Mouse (Mus musculus) thymus, adult 2 months (tissue): ENCODE results near the gene Crym. TPM values are rescaled to one million over a fixed set of nuclear protein-coding genes. Genes with fewer than 3 reads are reported as not detected.

Source experiments
- DNase-seq: peaks from one replicate; pipeline ENCODE4 v3.0.0; 2021
- H3K27ac ChIP-seq: fragments of 200-500 bp; 2 replicates; pipeline ENCODE4 v1.5.1; 2012; ENCODE audit warnings: low read length, control low read depth; ENCODE audit not compliant: control insufficient read depth, insufficient read depth
- H3K27me3 ChIP-seq: fragments of 200-500 bp; 2 replicates; pipeline ENCODE4 v1.6.1; 2012; ENCODE audit warnings: mild to moderate bottlenecking, low read length, moderate library complexity, mixed read lengths; ENCODE audit not compliant: control insufficient read depth, insufficient read depth
- H3K36me3 ChIP-seq: fragments of 200-500 bp; 2 replicates; pipeline ENCODE4 v1.6.1; 2012; ENCODE audit warnings: mild to moderate bottlenecking, low read length, moderate library complexity; ENCODE audit not compliant: control insufficient read depth, insufficient read depth
- H3K4me1 ChIP-seq: fragments of 200-500 bp; replicated peaks from 2 replicates; pipeline ENCODE4 v1.6.1; 2012; ENCODE audit warnings: low read length; ENCODE audit not compliant: control insufficient read depth, insufficient read depth
- H3K4me3 ChIP-seq: fragments of 200-500 bp; 2 replicates; pipeline ENCODE4 v1.5.1; 2012; ENCODE audit warnings: mild to moderate bottlenecking, low read length, control low read depth, moderate library complexity; ENCODE audit not compliant: control insufficient read depth, insufficient read depth
- CTCF ChIP-seq: fragments of 200-500 bp; IDR thresholded peaks from 2 replicates; pipeline ENCODE4 v1.5.1; 2012; ENCODE audit warnings: mild to moderate bottlenecking, control low read depth, low read length, moderate library complexity, borderline replicate concordance; ENCODE audit not compliant: control insufficient read depth, poor library complexity, insufficient read depth; ENCODE audit errors: extremely low read depth
- POLR2A ChIP-seq: fragments of 200-500 bp; IDR thresholded peaks from 2 replicates; pipeline ENCODE4 v1.6.1; 2012; ENCODE audit warnings: mild to moderate bottlenecking, low read length, control low read depth, moderate library complexity; ENCODE audit not compliant: control insufficient read depth, poor library complexity, insufficient read depth; ENCODE audit errors: extremely low read depth
- whole genome bisulfite sequencing: fragments of 180-500 bp; shearing (Covaris S2); methylation state at CpG from one replicate; pipeline ENCODE4 v1.1.7; 2018; 5-methylcytosine and 5-hydroxymethylcytosine counted together
- polyA plus RNA-seq: library from polyadenylated mRNA; depleted of rRNA; stranded (reverse); fragments of >200 nt; gene quantifications from 2 replicates; pipeline ENCODE4 v1.2.3, GENCODE M21; 2012; rRNA removed

Gene Crym
- 0.88 and 1.2 TPM in 2 replicates for polyA plus RNA-seq

DNA sequence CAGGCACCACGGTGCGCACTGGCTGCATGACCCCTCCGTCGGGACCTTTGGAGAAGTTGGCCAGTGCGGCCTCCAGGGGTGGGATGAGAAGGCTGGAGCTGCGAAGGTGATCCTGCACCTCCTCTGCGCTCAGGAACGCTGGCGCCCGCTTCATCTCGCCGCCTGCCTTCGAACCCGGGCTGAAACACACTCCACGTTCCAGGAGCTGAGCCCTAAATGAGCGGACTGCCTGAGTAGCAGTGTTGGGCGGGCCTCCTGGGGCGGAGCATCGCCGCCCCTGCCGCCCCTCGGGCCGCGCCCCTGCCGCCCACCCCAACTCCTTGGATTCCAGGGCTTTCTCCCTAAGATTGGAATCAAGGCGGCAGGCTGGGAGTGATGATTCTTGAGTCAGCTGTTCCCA lies at the start of gene Crym:
TSS of gene Crym (minus strand) at position 341 of the 400 bp plus-strand sequence.
- H3K36me3 ChIP-seq: no peaks in the 10 kb centered on the region
- no peaks in the 10 kb centered on the region; the same call in 1 of the 2 replicates for H3K27me3 ChIP-seq
- no peak within 1 kb of the TSS for H3K4me3 ChIP-seq
- no peak within 1 kb of the TSS for H3K27ac ChIP-seq
- H3K4me1 ChIP-seq: no peaks in the 10 kb centered on the region
- no peak for DNase-seq
- no peak for TF ChIP-seq CTCF
- no peak for TF ChIP-seq POLR2A
- 20% methylated on average over 26 of the region's 26 CpGs for WGBS

DNA sequence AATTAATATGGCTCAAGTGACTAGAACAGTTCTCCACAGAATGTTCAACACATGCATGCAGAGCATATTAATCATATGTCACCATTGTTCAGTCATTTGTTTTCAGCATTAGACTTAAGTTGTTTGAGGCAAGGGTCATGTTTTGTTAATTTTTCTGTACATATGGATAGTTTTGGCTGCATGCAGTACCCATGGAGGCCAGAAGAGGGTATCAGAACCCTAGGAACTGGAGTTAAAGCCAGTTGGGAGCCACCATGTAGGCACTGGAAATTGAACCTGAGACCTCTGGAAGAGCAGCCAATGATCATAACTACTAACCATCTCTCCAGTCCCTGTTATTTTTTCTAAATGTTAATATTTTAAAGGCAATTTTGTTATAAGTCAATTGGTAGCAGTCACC lies 39.2 kb upstream of the Crym start:
- Histone ChIP-seq H3K27me3 (no peaks in the 10 kb centered on the region), H3K4me1 (no peaks in the 10 kb centered on the region), H3K27ac (no peak overlapping the region), H3K4me3 (no peak overlapping the region), H3K36me3 (no peaks in the 10 kb centered on the region)
- no peak for TF ChIP-seq CTCF
- TF ChIP-seq POLR2A: no peak
- no peak for DNase-seq

- H3K4me3 ChIP-seq: no peak overlapping the region
- DNase-seq: no peak
- no peaks in the 10 kb centered on the region for H3K4me1 ChIP-seq
- no peaks in the 10 kb centered on the region for H3K27me3 ChIP-seq
- TF ChIP-seq CTCF: no peak
- TF ChIP-seq POLR2A: no peak
- no peak overlapping the region for H3K27ac ChIP-seq
- H3K36me3 ChIP-seq: no peaks in the 10 kb centered on the region
Observed at GRCm38 (mm10) chr7:120228541-120228940, 26.6 kb upstream of the Crym start.

DNA sequence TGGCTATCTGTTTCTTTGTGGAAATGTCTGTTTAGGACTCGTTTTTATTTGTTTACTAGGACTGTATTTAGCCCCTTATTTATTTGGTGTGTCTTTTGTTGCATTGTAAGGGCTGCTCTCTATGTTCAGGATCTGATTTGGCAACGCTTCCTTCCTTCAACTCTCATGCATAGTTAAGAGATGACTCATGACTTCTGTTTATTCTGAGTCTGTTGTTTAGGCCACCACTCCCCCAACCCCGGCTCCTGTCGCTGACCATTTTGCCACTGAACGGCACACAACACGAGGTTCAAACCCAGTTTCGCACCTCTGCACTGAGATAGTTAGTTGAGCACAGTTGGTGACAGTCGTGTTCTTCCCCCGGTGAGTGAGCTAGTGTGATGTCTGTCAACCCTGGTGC lies 4.1 kb upstream of the Crym start:
- no peak overlapping the region for H3K27ac ChIP-seq
- TF ChIP-seq CTCF: no peak
- no peak for TF ChIP-seq POLR2A
- DNase-seq: no peak
- H3K4me1 ChIP-seq: no peaks in the 10 kb centered on the region
- H3K27me3 ChIP-seq: no peaks in the 10 kb centered on the region; the same call in 1 of the 2 replicates
- H3K36me3 ChIP-seq: no peaks in the 10 kb centered on the region
- 31% methylated on average over 9 of the region's 9 CpGs for WGBS
- H3K4me3 ChIP-seq: no peak overlapping the region

- Histone ChIP-seq H3K36me3 (no peaks in the 10 kb centered on the region), H3K27ac (no peak within 1 kb of the TSS), H3K4me1 (no peaks in the 10 kb centered on the region), H3K27me3 (no peaks in the 10 kb centered on the region; the same call in 1 of the 2 replicates), H3K4me3 (no peak within 1 kb of the TSS)
- 14% methylated on average over 26 of the region's 26 CpGs for WGBS
- TF ChIP-seq CTCF: no peak
- no peak for TF ChIP-seq POLR2A
- peak; percentile 3 for DNase-seq
Observed at GRCm38 (mm10) chr7:120203789-120204188, 1.9 kb upstream of the Crym start, which contains the start of gene Abca14. Abca14 (plus strand) TSS chr7:120203961.

- no peak for TF ChIP-seq CTCF
- no peak for TF ChIP-seq POLR2A
- no peak for DNase-seq
- Histone ChIP-seq H3K36me3 (no peaks in the 10 kb centered on the region), H3K27me3 (no peaks in the 10 kb centered on the region; the same call in 1 of the 2 replicates), H3K27ac (no peak overlapping the region), H3K4me3 (no peak overlapping the region), H3K4me1 (no peaks in the 10 kb centered on the region)
- WGBS: 9% methylated on average over 14 of the region's 14 CpGs
Observed at GRCm38 (mm10) chr7:120201231-120201744, 623 bp downstream of the Crym start.

DNA sequence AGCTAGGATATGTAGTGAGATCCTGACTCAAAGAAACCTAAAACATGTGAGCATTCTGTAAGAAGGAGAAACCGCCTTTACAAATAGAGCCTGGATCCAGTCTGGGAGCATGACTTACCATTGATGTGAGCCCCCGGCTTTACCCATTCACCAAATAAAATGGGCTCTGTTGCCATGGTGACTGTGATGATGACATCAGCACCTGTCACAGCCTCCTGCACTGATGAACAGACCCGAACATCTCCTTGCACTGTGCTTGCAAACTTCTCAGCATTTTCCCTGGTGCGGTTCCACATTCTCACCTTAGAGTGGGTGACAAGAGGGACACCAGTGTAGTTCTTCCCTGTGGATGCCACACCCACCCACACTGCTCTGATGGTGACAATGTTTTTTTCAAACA lies 6.7 kb downstream of the Crym start:
- WGBS: 92% methylated on average over 4 of the region's 4 CpGs
- Histone ChIP-seq H3K4me3 (no peak overlapping the region), H3K36me3 (no peaks in the 10 kb centered on the region), H3K27me3 (no peaks in the 10 kb centered on the region), H3K4me1 (no peaks in the 10 kb centered on the region), H3K27ac (no peak overlapping the region)
- TF ChIP-seq CTCF: no peak
- DNase-seq: no peak
